Mouse (Mus musculus): Measurements from ENCODE around the gene Smg6. TPM values are rescaled to one million over a fixed set of nuclear protein-coding genes. Genes with fewer than 3 reads are reported as not detected.
A peak's percentile ranks its signal among the peaks of the same experiment; 100 is the strongest.

Smg6 gene
- polyA plus RNA-seq (2014; fragmentation: Nextera tagmentation; extraction: Ambion mirVana) = 16.7 and 20.7 TPM in 2 replicates

DNA sequence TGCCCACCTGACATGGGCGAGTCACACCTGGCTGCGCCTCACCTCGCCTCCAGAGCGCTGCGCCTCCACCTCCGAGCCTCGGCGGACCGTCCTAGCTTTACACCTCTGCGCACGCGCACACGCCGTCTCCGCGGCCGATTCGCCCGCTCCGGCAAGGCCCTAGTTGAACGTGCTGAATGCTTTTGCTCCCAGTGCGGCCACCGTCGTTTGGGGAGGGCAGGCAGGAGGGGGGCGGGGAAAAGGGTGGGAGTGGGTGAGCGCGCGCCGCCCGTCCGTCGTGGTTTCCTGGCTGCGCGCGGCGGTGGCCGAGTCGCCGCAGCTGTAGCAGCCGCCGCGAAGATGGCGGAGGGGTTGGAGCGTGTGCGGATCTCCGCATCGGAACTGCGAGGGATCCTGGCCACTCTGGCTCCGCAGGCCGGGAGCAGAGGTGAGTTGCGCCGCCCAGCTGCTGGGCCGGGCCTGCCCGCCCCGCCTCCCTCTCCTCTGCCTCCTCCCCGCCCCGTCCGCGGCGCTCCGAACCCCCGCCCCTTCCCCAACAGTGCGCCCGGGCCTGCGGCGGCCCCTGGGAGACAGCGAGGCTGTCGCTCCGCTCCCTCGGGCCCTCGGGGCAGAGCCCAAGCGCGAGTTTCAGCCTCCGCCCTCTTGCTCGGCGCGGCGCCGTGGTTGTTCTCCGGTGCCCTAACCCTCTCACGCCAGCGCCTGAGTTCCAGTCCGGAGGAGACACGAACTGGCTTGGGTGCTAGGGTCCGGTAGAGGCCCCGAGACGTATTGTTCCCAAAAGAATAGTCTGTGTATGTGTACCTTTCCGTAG, at the start of gene Smg6, which contains the start of gene Srr:
Smg6 (plus strand) TSS at position 247 of the 811 bp plus-strand sequence.
Srr (minus strand) TSS at position 372 of the 811 bp plus-strand sequence.
- Histone ChIP-seq H3K9me3 (ENCODE audit: control insufficient read depth, low read length) (no peaks in the 10 kb centered on the region), H3K4me2 (replicated peaks; ENCODE audit: low read depth, low read length) (peak within 1 kb of the TSS; percentile 68), H3K4me3 (ENCODE audit: low read depth, low read length) (peak within 1 kb of the TSS; percentile 74), H3K9ac (ENCODE audit: low read depth, low read length) (peak within 1 kb of the TSS; percentile 91), H3K27ac (ENCODE audit: low read depth, low read length) (peak within 1 kb of the TSS; percentile 97), H3K36me3 (ENCODE audit: control insufficient read depth, insufficient read depth, low read length) (no peaks in the 10 kb centered on the region), H3K27me3 (ENCODE audit: control insufficient read depth, insufficient read depth, low read length) (no peaks in the 10 kb centered on the region), H3K4me1 (replicated peaks; ENCODE audit: control insufficient read depth, insufficient read depth, low read length) (no peaks in the 10 kb centered on the region)
- under 1% methylated on average over 67 of the region's 88 CpGs for WGBS
- peak; percentile 95 for ATAC-seq (ENCODE audit: low FRiP score)
- DNase-seq (ENCODE audit: low spot score) = peak; percentile 98

GRCm38 (mm10) chr11:74876801-74877200, 48.8 kb upstream of the Smg6 start:
- peak; percentile 87 for ATAC-seq (ENCODE audit: low FRiP score)
- H3K9ac ChIP-seq (ENCODE audit: low read depth, low read length) = no peak overlapping the region
- H3K27ac ChIP-seq (ENCODE audit: low read depth, low read length) = peak overlapping the region; percentile 39; the same call in 1 of the 2 replicates
- 2% methylated on average over 9 of the region's 9 CpGs for WGBS
- H3K4me3 ChIP-seq (ENCODE audit: low read depth, low read length) = 0 out of 2 replicates have a peak overlapping the region, but pooled peaks have one; percentile 9
- 0 out of 2 replicates have a peak, but pooled peaks cover 3% of the 10 kb centered on the region for H3K4me1 ChIP-seq (replicated peaks; ENCODE audit: control insufficient read depth, insufficient read depth, low read length)
- H3K9me3 ChIP-seq (ENCODE audit: control insufficient read depth, low read length) = no peaks in the 10 kb centered on the region
- no peaks in the 10 kb centered on the region for H3K36me3 ChIP-seq (ENCODE audit: control insufficient read depth, insufficient read depth, low read length)
- no peaks in the 10 kb centered on the region for H3K27me3 ChIP-seq (ENCODE audit: control insufficient read depth, insufficient read depth, low read length)
- H3K4me2 ChIP-seq (replicated peaks; ENCODE audit: low read depth, low read length) = no peak overlapping the region; the same call in 1 of the 2 replicates
- DNase-seq (ENCODE audit: low spot score) = peak; percentile 77

GRCm38 (mm10) chr11:74880999-74881398, 44.6 kb upstream of the Smg6 start:
- Histone ChIP-seq H3K27me3 (ENCODE audit: control insufficient read depth, insufficient read depth, low read length) (no peaks in the 10 kb centered on the region), H3K27ac (ENCODE audit: low read depth, low read length) (no peak overlapping the region), H3K4me3 (ENCODE audit: low read depth, low read length) (no peak overlapping the region), H3K36me3 (ENCODE audit: control insufficient read depth, insufficient read depth, low read length) (0 out of 2 replicates have a peak, but pooled peaks cover 2% of the 10 kb centered on the region), H3K9ac (ENCODE audit: low read depth, low read length) (no peak overlapping the region), H3K9me3 (ENCODE audit: control insufficient read depth, low read length) (no peaks in the 10 kb centered on the region), H3K4me2 (replicated peaks; ENCODE audit: low read depth, low read length) (no peak overlapping the region), H3K4me1 (replicated peaks; ENCODE audit: control insufficient read depth, insufficient read depth, low read length) (0 out of 2 replicates have a peak, but pooled peaks cover 3% of the 10 kb centered on the region)
- WGBS = 89% methylated on average over 9 of the region's 9 CpGs
- no peak for DNase-seq (ENCODE audit: low spot score)
- no peak for ATAC-seq (ENCODE audit: low FRiP score)

DNA sequence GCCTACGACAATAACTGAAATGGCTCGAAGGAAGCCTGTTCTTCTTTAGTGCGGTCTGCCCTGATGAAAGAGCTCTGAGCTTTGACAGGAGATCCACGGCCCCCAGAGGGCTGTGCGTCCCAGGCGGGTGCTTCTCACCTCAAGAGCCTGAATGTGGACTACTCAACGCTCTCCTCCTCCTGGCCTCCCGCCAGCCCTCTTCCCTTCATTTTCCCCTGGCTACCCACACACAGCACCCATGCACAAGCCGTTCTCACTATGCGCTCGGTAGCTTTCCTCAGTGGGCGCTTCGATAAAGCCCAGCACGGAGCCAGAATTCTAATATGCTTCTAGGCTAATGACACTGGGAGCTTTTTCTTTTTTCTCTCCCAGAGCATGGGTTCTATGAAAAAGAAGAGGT, 43.6 kb upstream of the Smg6 start:
- no peaks in the 10 kb centered on the region for H3K4me1 ChIP-seq (replicated peaks; ENCODE audit: control insufficient read depth, insufficient read depth, low read length)
- ATAC-seq (ENCODE audit: low FRiP score) = no peak
- H3K27ac ChIP-seq (ENCODE audit: low read depth, low read length) = no peak overlapping the region
- no peak for DNase-seq (ENCODE audit: low spot score)
- whole genome bisulfite sequencing = 70% methylated on average over 14 of the region's 14 CpGs
- no peaks in the 10 kb centered on the region for H3K27me3 ChIP-seq (ENCODE audit: control insufficient read depth, insufficient read depth, low read length)
- no peak overlapping the region for H3K9ac ChIP-seq (ENCODE audit: low read depth, low read length)
- H3K4me2 ChIP-seq (replicated peaks; ENCODE audit: low read depth, low read length) = no peak overlapping the region
- H3K9me3 ChIP-seq (ENCODE audit: control insufficient read depth, low read length) = no peaks in the 10 kb centered on the region
- H3K36me3 ChIP-seq (ENCODE audit: control insufficient read depth, insufficient read depth, low read length) = 0 out of 2 replicates have a peak, but pooled peaks cover 2% of the 10 kb centered on the region
- H3K4me3 ChIP-seq (ENCODE audit: low read depth, low read length) = no peak overlapping the region

DNA sequence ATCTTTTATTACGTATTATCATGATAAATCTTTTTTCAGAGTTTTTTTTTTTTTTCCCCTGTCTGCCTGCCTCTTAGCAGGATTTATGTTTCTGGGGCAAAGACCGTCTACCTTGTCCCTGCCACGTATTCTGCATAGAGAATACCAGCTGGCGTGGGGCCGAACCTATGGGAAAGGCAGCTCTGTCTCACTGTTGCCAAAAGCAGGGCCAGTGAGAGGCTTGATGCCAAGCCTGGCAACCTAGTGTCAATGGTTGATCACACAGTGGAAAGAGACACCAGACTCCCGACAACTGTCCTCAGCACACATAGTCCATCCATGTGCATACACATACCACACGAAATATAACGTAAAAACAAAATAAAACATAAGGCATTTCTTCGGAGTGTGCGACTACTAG, 42.5 kb upstream of the Smg6 start:
- no peak overlapping the region for H3K4me3 ChIP-seq (ENCODE audit: low read depth, low read length)
- no peaks in the 10 kb centered on the region for H3K27me3 ChIP-seq (ENCODE audit: control insufficient read depth, insufficient read depth, low read length)
- H3K36me3 ChIP-seq (ENCODE audit: control insufficient read depth, insufficient read depth, low read length) = 0 out of 2 replicates have a peak, but pooled peaks cover 2% of the 10 kb centered on the region
- H3K9ac ChIP-seq (ENCODE audit: low read depth, low read length) = no peak overlapping the region
- no peak overlapping the region for H3K4me2 ChIP-seq (replicated peaks; ENCODE audit: low read depth, low read length)
- no peak for ATAC-seq (ENCODE audit: low FRiP score)
- no peaks in the 10 kb centered on the region for H3K4me1 ChIP-seq (replicated peaks; ENCODE audit: control insufficient read depth, insufficient read depth, low read length)
- 95% methylated on average over 10 of the region's 10 CpGs for WGBS
- no peak overlapping the region for H3K27ac ChIP-seq (ENCODE audit: low read depth, low read length)
- DNase-seq (ENCODE audit: low spot score) = no peak
- no peaks in the 10 kb centered on the region for H3K9me3 ChIP-seq (ENCODE audit: control insufficient read depth, low read length)

DNA sequence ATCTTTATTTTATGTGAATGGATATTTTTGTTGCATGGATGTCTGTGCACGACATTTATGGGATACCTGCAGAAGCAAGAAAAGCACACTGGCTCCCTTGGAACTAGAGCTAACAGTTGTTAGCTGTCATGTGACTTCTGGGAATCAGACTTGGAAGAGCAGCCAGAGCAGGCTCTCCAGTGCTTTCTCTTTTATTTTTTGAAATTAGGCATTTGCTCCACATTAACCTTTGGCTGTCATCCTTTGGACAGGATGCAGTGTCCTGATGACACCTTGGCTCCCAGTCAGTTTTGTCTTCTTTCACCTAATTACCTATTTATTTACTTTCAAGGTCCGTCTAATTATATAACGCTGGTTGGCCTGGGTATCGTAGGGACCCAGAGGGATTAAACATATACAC, 31.0 kb upstream of the Smg6 start:
- no peak for DNase-seq (ENCODE audit: low spot score)
- H3K27ac ChIP-seq (ENCODE audit: low read depth, low read length) = no peak overlapping the region
- H3K9ac ChIP-seq (ENCODE audit: low read depth, low read length) = no peak overlapping the region
- 92% methylated on average over 4 of the region's 4 CpGs for WGBS
- no peak overlapping the region for H3K4me3 ChIP-seq (ENCODE audit: low read depth, low read length)
- H3K36me3 ChIP-seq (ENCODE audit: control insufficient read depth, insufficient read depth, low read length) = no peaks in the 10 kb centered on the region
- no peak for ATAC-seq (ENCODE audit: low FRiP score)
- no peaks in the 10 kb centered on the region for H3K4me1 ChIP-seq (replicated peaks; ENCODE audit: control insufficient read depth, insufficient read depth, low read length)
- no peaks in the 10 kb centered on the region for H3K9me3 ChIP-seq (ENCODE audit: control insufficient read depth, low read length)
- H3K4me2 ChIP-seq (replicated peaks; ENCODE audit: low read depth, low read length) = no peak overlapping the region
- no peaks in the 10 kb centered on the region for H3K27me3 ChIP-seq (ENCODE audit: control insufficient read depth, insufficient read depth, low read length)

GRCm38 (mm10) chr11:74895980-74896900, 29.4 kb upstream of the Smg6 start:
- Histone ChIP-seq H3K4me3 (ENCODE audit: low read depth, low read length) (peak overlapping the region; percentile 94), H3K27me3 (ENCODE audit: control insufficient read depth, insufficient read depth, low read length) (no peaks in the 10 kb centered on the region), H3K9me3 (ENCODE audit: control insufficient read depth, low read length) (no peaks in the 10 kb centered on the region), H3K27ac (ENCODE audit: low read depth, low read length) (peak overlapping the region; percentile 82), H3K4me2 (replicated peaks; ENCODE audit: low read depth, low read length) (peak overlapping the region; percentile 91), H3K9ac (ENCODE audit: low read depth, low read length) (peak overlapping the region; percentile 80), H3K36me3 (ENCODE audit: control insufficient read depth, insufficient read depth, low read length) (no peaks in the 10 kb centered on the region), H3K4me1 (replicated peaks; ENCODE audit: control insufficient read depth, insufficient read depth, low read length) (no peaks in the 10 kb centered on the region)
- under 1% methylated on average over 35 of the region's 55 CpGs for WGBS
- DNase-seq (ENCODE audit: low spot score) (peak; percentile 64), ATAC-seq (ENCODE audit: low FRiP score) (peak; percentile 62)

DNA sequence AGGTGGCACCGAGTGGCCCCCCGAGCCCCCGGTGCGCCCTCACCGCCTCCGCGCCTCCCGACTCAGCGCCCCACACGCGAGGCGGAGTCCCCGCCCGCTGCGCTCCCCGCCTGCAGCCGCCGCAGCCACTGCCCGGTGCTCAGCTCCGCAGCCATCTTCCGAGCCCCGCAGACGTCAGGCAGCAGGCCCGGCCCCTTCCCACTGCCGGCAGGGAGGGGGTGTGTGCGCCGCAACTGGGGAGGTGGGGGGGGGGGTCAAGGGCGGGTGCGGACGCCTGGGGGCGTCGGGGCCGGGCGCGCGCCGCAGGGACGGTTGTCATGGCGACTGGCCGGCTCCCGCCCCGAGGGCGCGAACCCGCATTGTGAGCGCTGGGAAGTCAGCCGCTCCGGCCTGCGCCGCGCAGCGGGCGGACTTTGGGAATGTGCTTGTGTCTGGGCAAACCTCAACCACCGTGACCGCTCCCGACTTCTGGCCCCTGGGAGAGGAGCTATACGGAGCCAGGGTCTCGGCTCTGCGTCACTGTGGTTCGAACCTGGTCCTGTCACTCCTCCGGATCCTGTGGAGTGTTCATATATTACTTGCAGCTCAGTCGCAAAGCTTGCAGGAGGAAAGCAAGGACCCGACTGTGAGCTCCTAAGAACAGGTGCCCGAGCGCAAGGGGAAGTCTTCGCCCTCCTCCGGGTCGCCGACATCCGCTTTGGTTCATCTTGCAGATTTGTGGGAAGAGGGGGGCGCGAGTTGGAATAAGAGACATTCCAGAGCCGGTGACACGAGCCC, 28.5 kb upstream of the Smg6 start, which contains the start of gene Sgsm2:
Sgsm2 (minus strand) TSS at position 160 of the 777 bp plus-strand sequence.
- DNase-seq (ENCODE audit: low spot score) (peak; percentile 87), ATAC-seq (ENCODE audit: low FRiP score) (peak; percentile 88)
- H3K9ac ChIP-seq (ENCODE audit: low read depth, low read length) = peak within 1 kb of the TSS; percentile 80
- H3K4me2 ChIP-seq (replicated peaks; ENCODE audit: low read depth, low read length) = peak within 1 kb of the TSS; percentile 91
- 0 out of 2 replicates have a peak, but pooled peaks cover 2% of the 10 kb centered on the region for H3K36me3 ChIP-seq (ENCODE audit: control insufficient read depth, insufficient read depth, low read length)
- no peaks in the 10 kb centered on the region for H3K27me3 ChIP-seq (ENCODE audit: control insufficient read depth, insufficient read depth, low read length)
- H3K4me1 ChIP-seq (replicated peaks; ENCODE audit: control insufficient read depth, insufficient read depth, low read length) = no peaks in the 10 kb centered on the region
- H3K9me3 ChIP-seq (ENCODE audit: control insufficient read depth, low read length) = no peaks in the 10 kb centered on the region
- H3K27ac ChIP-seq (ENCODE audit: low read depth, low read length) = peak within 1 kb of the TSS; percentile 82
- H3K4me3 ChIP-seq (ENCODE audit: low read depth, low read length) = peak within 1 kb of the TSS; percentile 94
- 0% methylated on average over 38 of the region's 74 CpGs for WGBS

All from hindbrain, embryonic 11.5 days (tissue).